Mouse (Mus musculus) mouse trophoblast stem cell (cell line): ENCODE measurements around the gene Jak1.

Source experiments
- in situ Hi-C, 2 experiments: fragments of 300-500 bp; cut with MseI, MboI; formaldehyde crosslinking; loops; 2 replicates in 1 of 2; 3 replicates in 1 of 2; pipeline ENCODE4 v1.15.1; 2025

The Jak1 gene

DNA sequence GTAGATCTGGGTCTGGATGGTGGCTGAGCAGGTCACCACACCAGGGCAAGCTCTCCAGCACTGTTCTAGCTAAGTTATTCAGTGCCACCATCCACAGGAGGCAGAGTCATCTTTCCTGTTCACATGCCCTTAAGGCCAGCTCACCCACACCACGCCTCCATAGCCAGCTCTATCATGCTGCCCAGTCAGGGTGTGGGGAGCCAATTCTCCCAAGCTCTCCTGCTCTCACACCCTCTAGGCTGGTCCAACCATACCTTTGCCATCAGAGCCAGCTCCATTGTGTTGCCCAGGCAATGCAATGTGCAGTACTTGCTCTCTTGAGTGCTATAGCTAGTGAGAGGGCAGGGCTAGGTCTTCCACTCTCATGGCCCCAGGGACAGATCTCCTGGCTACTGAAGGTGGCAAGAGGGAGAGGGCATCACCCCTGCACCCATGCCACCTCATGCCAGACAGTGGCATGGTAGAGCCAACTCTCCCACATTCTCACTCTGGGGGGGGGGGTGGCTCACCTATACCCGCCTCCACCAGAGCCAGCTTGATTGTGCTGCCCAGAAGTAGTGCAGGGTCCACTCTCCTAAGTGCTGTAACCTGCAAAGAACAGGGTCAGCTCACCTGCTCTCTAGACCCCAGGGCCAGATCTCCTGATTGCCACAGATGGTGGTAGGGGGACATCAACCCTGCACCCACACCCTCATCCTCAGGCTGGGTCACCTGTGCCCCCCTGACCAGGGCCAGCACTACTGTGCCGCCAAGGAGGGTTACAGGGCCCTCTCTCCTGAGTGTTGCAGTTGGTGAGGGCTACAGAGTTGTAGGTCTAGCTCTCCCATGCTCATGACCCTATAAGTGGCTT is 25.5 kb downstream of the Jak1 start:
- in situ Hi-C loops, result no loop called here

DNA sequence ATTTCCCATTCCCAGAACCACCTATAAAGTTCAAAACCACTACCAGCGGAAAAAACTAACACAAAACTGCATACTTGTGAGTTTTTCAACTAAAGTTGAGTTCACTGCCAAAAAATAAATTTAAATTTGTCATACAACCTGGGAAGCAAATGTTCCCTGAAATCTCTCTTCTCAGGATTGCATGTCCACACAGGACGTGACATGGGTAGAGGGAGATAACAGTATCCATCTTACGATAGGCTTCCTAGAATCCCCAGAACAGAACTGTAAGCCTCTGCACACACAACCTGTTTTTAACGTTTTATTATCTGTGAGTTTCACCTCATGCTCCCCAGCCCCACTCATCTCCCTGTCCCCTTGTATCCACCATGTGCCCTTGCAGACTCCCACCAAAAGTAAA is 26.5 kb downstream of the Jak1 start:
- in situ Hi-C loops, result no loop called here

DNA sequence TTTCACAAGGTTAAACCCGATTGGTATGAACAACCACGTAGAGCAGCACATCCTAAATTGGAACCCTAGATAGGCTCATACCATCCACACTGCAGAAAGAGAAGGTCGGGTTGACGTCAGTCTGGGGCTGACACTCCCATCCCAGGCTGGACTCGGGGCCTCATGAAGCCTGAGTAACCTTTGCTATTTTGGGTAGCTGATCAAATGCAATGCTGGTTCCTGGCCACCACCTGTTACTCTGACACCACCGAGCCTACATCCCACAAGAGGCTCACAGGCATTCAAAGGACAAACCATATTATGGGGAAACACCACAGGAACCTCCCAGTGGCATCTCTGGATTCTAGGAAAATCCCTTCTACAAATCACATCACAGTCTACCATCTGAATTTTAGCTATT is 28.3 kb downstream of the Jak1 start:
- in situ Hi-C loops, result no loop called here

DNA sequence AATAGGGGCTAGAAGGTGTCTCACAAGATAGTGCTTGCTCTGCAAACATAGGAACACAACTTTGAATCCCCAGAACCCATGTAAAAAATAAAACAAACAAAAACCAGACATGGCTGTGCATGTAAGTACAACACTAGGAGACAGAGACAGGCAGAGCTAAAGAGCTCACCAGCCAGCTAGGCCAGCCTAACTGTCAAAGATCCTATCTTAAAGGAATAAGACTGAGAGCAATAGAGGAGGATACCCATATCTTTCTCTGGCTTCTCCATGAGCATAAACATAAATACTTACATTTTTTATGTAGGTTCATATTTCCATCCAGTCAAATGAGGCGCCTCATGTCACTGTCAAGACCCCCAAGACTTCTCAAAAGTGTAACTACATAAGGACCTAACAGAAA is 29.1 kb downstream of the Jak1 start:
- in situ Hi-C loops, result no loop called here

DNA sequence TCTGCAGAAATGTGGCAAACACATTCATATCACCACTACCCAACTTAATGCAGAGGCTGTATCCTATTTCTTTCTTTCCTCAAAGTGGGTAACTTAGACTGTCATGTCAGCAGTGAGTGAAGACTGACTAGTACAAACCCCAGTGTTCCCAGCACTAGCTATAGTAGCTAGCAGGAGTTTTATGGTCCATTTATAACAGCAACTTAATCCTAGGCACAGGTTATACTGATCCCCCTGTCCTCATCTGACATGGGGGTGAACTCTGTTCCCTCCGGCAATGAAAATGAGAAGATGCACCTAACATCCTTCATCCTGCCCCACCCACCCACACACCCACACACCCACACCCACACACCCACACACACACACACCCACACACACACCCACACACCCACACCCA is 30.3 kb downstream of the Jak1 start:
- in situ Hi-C loops, result no loop called here

DNA sequence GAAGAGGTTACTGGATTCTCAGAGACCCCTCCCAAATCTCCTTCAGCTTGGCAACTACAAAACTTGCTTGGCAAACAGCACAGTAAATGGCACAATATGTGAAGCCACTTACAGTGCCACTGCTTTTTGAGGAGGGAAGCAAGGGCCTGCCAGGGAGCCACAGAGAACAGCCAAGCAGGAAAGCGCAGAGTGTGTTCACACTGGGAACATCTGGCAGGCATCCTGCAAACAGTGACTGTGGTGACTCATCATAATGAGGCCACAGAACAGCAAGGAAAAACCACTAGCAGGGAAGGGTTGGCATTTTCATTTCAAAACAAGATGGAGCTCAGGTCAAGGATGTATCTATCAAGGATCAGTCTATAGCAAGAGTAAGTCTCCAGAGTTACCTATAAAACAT is 30.8 kb downstream of the Jak1 start:
- in situ Hi-C loops, result no loop called here

DNA sequence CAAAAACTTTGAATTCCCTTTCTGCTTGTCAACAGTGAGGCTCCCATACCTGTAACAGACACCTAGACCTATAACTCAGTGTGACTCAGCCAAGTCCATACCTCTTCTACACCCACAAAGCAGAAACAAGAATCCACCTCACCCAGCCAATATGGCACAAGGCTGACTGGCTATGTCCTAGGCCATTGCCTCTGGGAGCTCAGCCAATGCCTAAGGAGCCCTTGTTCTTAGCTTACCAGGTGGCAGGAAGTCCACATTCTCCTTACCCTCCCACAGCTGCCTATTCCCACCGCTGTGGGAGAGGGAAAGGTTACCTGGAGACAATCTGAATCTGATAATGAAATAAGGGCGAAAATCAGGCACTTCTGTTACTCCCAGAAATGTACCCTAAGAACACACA is 34.5 kb downstream of the Jak1 start:
- in situ Hi-C loops, result no loop called here

DNA sequence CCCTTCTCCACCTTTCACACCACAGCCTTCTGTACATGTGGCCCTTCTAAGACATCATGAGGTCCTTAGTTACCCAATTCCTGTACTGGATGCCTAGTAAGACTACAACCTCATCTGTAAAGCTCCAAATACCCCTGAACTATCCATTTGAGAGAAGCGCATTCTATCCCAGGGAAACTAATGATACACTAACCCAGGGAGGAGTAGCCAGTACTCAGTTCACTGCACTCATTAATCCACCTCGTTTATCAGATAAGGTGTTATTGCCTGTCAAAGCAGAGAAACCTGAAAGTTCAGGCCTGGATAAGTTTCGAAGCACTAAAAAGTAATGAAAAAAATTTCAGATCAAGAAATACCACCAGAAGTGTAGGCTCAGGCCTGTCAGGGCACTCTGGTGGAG is 37.7 kb downstream of the Jak1 start:
- in situ Hi-C loops, result no loop called here

DNA sequence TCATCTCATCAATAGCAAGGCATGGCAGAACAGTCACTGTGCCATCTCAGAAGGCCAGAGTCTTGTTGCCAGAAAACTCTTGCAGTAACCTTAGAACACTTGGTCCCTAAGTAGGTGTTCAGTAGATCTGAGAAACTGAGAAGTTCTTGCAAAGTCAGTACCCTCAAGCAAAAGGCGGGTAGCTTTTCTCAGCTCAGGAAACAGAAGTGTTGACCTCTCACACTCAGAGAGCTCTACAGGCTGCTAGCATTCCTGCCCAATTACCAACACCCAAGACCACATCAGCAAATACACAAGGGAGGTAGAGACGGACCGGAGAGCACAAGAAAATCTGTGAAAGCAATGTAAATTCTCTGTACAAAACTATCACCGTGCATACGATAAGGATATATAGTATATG is 39.1 kb downstream of the Jak1 start:
- in situ Hi-C loops, result no loop called here

DNA sequence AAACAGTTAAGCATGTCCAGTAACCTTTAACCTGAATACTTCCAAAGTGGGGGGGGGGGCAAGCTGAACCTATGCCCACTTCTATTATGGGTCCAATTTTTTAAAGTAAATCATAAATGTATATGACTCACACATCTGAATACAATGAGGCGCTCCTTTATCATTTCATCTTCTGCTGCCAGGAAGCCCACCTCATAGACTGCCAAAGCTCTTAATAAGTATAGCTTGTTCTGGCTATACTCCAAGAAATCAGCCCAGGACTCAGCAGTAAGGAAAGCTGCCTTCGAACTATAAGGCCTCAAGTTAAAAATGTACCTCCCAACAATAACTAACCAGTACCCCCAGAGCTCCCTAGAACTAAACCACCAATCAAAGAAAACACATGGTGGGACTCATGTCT is 44.1 kb downstream of the Jak1 start:
- in situ Hi-C loops, result no loop called here

DNA sequence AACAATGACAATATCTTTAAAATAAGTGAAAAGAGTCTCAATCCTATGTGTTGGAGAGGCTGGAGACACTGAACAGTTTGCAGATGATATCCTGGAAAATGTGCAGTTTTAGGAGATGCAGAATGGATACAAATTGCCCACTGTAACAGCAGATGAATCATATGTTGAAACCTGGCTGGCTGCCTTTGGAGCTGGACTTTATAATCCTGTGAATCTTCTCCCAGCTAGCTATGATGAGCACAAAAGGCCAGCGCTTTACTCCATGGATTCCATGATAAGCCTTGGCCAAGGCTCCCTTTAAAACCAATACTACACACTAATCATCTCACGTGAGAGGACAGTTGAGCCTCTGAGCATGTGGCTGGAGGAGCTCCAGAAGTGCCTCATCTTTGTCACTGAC is 45.2 kb downstream of the Jak1 start:
- in situ Hi-C loops, result no loop called here

DNA sequence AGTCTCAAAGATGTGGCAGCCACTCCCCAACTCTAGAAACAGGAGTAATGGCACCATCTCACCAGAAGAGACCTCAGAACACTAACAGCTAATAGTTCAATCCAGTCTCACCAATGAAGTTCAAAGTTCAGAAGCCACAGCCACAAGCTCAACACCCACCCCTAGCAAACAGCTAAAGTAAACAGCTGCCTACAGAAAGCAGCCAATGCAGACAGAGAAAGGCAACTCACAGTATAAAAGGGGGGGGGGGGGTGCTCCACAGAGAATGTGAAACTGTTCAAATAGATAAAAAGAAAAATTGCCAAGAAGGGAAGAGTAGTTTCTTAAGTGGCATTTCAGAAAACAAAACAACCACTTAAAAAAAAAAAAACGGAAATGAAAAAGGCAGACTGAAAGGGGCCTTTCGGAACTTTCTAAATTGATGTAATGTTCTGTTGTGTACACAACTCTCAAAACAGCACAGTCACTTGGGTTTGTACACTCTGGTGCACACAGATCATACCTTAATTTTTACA is 48.0 kb downstream of the Jak1 start:
- in situ Hi-C loops, result no loop called here

DNA sequence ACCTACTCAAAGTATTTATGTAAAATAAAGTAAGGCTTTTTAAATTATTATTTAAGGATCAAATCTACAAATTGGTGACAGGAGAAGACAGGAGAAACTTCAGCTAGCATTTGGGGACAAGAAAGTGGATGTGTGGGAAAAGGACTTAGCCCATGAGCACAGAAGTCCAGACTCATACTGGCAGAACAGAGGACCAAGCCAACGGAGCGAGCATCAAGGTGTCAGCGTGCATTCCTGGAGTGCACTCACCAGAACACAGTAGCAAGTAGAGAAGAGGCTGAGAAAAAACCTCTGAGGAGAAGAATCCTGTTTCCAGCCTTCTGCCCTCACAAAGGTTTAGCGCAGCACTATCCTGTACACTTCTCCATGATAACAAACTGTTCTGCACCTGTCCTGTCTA is 48.8 kb downstream of the Jak1 start:
- in situ Hi-C loops, result no loop called here

DNA sequence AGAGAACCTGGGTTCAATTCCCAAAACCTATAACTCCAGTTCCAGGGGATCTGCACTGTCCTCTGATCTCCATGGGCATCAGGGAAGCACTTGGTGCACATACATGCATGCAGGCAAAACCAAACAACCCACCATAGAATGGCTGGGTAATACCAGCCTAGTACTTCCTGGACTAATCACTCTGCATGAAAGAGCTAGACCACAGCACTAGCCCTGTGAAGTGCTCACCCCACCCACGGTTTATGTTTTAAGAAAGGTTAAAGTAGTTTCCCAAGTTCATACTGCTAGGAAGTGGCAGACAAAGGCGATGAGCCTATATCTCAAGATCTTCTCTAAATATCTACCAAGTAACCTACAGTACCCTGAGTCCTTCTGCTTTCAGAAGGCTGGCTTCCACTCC is 51.6 kb downstream of the Jak1 start:
- in situ Hi-C loops, result no loop called here

DNA sequence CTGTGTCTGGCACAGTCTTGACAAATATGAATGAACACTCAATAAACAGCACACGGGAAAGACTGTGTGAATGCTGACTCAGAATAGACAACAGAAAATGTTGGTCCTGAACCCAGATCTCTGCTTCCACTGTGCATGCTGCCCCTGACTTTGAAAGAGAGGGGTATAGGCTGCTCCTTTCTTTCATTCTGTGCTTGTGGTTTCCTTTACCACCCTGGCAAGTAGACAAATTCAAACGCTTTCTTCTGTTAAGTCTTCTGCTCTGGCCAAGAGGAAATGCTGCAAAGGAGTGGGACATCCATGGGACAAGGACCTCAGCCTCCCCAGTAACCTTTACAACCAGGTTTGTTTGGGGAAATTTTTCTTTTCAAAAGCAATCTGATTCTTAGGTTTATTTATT is 57.6 kb downstream of the Jak1 start:
- in situ Hi-C loops, result no loop called here

DNA sequence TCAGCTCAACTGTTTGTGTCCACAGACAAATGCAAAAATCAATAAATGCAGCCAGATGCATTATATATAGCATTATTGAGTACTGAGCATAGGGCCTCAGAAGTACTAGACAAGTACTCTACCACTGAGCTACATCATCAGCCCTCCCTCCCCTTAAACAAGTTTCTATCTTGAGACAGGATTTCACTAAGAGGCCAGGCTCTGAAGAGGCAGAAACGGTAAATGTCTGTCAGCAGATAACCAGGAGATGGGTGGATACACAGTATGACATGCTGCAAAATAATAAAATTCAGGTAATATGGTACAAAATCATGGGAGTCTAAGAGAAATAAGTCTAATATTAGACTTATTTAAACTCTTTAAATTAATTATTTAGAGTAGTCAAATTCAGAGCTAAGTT is 61.6 kb downstream of the Jak1 start:
- in situ Hi-C loops, result no loop called here

DNA sequence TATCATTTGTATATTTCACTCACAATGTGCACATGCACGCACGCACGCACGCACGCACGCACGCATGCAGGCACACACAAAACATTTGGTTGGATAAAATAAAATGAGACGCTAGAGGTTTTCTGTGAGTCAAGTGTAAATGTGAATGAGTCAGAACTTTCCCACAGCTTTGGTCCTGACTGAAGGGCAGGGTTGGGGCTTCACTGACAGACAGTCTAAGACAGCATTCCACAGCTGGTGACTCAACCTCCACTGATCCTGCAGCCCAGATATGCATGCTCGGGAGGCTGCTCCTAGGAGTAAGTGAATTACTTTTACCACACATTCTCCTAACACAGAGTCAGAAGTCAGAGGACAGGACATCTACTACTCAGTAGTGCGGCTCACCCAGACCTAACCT is 62.5 kb downstream of the Jak1 start:
- in situ Hi-C loops, result no loop called here

DNA sequence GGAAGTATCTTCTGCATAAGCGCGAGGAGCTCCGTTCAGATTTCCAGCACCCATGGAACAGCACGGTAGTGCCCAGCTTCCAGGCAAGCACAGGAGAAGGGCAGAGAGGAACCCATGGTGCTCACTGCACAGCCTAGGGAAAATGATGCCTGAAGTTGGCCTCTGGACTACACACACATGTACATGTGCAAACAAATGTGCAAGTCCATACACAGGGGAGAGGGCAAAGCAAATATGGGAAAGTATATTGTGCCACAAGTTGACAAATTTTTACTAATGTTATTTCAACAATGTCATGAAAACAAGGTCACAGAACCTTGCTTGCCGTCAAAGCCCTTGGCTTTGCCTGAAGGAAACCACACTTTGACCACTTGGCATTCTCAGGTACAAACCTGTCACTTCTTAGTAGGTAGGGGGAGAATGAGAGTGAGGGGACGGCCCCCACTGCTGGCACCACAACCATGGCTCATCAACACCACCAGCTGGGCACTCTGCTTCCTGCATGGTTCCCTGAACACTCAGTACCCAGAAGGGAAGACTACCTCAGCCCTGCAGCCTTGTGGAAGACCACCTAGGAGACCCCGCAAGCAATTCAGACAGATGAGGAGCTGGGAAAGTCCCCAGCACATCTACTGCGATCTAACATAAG is 65.5 kb downstream of the Jak1 start:
- in situ Hi-C loops, result no loop called here

DNA sequence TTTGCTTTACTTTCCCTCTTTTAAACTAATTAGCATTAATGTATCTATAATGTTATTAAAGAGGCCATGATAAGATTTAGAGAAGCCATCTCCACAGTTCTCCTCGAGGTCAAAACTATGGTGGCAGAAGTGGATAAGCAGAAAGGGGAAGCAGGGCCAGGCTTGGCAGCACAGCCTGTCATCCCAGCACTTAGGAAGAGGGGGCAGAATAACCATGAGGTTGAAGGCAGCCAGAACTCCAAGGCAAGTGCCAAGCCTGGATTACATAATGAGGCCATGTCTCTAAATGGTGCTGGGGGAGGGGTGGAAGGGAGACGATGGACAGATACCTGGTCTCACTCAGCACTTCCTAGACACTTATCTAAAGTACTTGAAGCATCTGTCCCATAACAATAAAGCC is 66.7 kb downstream of the Jak1 start:
- in situ Hi-C loops, result no loop called here

DNA sequence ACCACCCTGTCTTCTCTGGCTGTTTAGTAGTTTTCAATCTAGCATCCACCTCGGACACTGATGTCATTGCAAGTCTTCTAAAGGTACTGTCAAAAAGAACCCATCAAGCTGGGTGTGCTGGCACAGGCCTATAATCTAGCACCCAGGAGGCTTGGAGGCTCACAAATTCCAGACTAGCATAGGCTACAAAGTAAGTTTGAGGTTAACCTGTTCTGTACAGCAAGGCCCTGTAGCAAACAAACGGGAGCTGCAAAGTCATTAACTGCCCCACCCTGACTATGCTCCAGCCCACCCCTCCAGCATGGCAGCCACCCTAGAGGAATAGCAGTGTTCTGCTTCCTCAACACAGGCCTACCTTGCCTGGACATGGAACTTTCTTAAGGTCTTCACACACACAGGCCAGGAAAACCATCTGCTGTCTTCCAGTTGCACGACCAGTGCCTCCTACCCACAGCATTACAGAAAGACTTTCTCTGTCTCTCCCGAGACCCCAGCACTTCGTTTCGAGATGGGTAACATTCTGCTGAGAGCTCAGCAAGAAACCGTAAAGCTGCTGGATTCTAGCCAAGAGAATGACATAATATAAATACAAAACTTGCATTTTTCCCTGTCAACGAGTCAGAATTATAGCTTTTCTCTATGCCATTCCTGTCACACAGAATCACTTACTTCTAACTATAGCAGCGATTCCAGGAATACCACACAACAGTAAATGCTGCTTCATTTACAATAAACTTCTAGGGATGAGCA is 67.5 kb downstream of the Jak1 start:
- in situ Hi-C loops, result no loop called here

DNA sequence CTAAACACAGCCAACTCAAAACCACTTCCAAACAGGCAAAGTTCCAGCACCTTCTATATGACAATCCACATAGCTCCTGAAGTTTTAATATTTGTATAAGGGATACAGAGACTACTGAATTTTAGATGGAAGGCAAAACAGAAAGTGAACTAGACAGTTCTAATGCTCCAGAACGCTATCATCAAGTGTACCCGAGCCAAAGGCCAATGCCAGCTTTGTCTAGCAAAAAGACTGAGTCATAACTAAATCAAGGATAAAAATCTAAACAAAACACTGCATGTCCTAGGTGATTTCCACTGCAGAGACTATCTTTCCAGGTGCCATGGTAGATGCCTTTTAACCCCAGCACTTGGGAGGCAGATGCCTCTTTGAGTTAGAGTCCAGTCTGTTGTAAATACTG is 68.7 kb downstream of the Jak1 start:
- in situ Hi-C loops, result no loop called here

DNA sequence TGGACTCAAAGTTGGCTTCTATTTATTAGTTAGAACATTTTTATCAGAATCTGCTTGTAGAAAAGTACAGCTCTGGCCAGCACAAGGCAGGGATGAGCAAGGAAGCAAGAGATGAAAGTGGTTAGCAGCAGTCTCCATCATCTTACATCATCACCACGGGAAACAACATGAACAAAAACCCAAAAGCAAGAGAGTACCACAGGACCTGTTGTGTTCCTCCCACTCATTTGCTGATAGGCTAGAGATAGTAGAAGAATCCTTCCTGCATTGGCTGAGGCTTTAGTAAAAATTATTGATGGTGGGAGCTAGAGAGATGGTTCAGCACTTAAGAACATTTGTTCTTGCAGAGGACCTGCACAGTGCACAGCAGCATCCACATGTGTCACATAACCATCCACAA is 70.9 kb downstream of the Jak1 start:
- in situ Hi-C loops, result no loop called here
